Comparison of ENCODE assay signal across 10 mouse cellular contexts in genomic region chr12:12788263-12788852, GRCm38 (mm10).
A peak's percentile ranks its signal among the peaks of the same experiment; 100 is the strongest.
DNase-seq lines count a peak whose midpoint lies in the region; ATAC-seq and TF ChIP-seq lines count a peak whose summit lies in the region.
"Had no signal": no experiment of that assay in that cellular context is flagged by ENCODE, and none has a peak within 500 bp of the region (broad histone marks: within the 10 kb centered on the region; RNA-seq: fewer than 3 reads in every experiment).

No protein-coding gene starts in this region.

- H3K4me1 ChIP-seq in kidney, embryonic 15.5 days, result peaks cover 34% of the 10 kb centered on the region
- peaks cover 54% of the 10 kb centered on the region for H3K4me1 ChIP-seq in forebrain, embryonic 13.5 days
- peaks cover 16% of the 10 kb centered on the region for H3K4me1 ChIP-seq in limb, embryonic 14.5 days (ENCODE audit: control insufficient read depth, insufficient read depth, low read length)
- peaks cover 10% of the 10 kb centered on the region for H3K4me1 ChIP-seq in stomach, embryonic 14.5 days (ENCODE audit: control insufficient read depth, insufficient read depth, low read length)

- no peak for DNase-seq in kidney, postnatal 10 days
- DNase-seq in limb, embryonic 14.5 days (ENCODE audit: low spot score), result no peak
- DNase-seq in natural killer cell, adult 2 months (ENCODE audit: low spot score in 2 of 2), result no peak
- no peak for DNase-seq in left cerebral cortex, postnatal 14 days (ENCODE audit: low spot score in 2 of 2)
- DNase-seq in kidney, adult 11 months, result no peak
- DNase-seq: thymus, adult 18-20 months had no signal

- peak overlapping the region; percentile 23; the same call in 1 of the 2 replicates for H3K4me3 ChIP-seq in kidney, embryonic 15.5 days (replicated peaks)
- 0 out of 2 replicates have a peak overlapping the region, but pooled peaks have one; percentile 12 for H3K4me3 ChIP-seq in forebrain, embryonic 13.5 days
- no peak overlapping the region for H3K4me3 ChIP-seq in limb, embryonic 14.5 days (replicated peaks; ENCODE audit: low read length)
- no peak overlapping the region for H3K4me3 ChIP-seq in stomach, embryonic 14.5 days (ENCODE audit: low read depth, low read length)

- no peaks in the 10 kb centered on the region for H3K9me3 ChIP-seq in kidney, embryonic 15.5 days (replicated peaks)
- H3K9me3 ChIP-seq in forebrain, embryonic 13.5 days (replicated peaks), result no peaks in the 10 kb centered on the region
- H3K9me3 ChIP-seq in limb, embryonic 14.5 days (ENCODE audit: control insufficient read depth, low read length), result no peaks in the 10 kb centered on the region
- H3K9me3 ChIP-seq in stomach, embryonic 14.5 days (ENCODE audit: control insufficient read depth, low read depth, low read length), result no peaks in the 10 kb centered on the region

- peak overlapping the region; percentile 55 for H3K4me2 ChIP-seq in kidney, embryonic 15.5 days
- H3K4me2 ChIP-seq in forebrain, embryonic 13.5 days, result peak overlapping the region; percentile 50; the same call in 1 of the 2 replicates
- H3K4me2 ChIP-seq in limb, embryonic 14.5 days (replicated peaks; ENCODE audit: low read depth, low read length, severe bottlenecking), result peak overlapping the region; percentile 49
- H3K4me2 ChIP-seq in stomach, embryonic 14.5 days (replicated peaks; ENCODE audit: low read depth, low read length), result peak overlapping the region; percentile 44

- intact Hi-C loops in left cerebral cortex, postnatal 14 days (cut with DNase I), result loop anchor here (10.0 kb wide), 1 partner anchor 426 kb away; no protein-coding TSS in a partner anchor

- H3K9ac ChIP-seq in kidney, embryonic 15.5 days, result no peak overlapping the region
- H3K9ac ChIP-seq in forebrain, embryonic 13.5 days, result peak overlapping the region; percentile 35; the same call in 1 of the 2 replicates
- no peak overlapping the region for H3K9ac ChIP-seq in limb, embryonic 14.5 days (ENCODE audit: low read depth, low read length, severe bottlenecking)
- H3K9ac ChIP-seq in stomach, embryonic 14.5 days (replicated peaks; ENCODE audit: low read depth, low read length), result no peak overlapping the region

- H3K36me3 ChIP-seq in kidney, embryonic 15.5 days, result no peaks in the 10 kb centered on the region
- no peaks in the 10 kb centered on the region for H3K36me3 ChIP-seq in forebrain, embryonic 13.5 days (ENCODE audit: poor library complexity, severe bottlenecking)
- H3K36me3 ChIP-seq in limb, embryonic 14.5 days (ENCODE audit: control insufficient read depth, insufficient read depth, low read length), result no peaks in the 10 kb centered on the region
- no peaks in the 10 kb centered on the region for H3K36me3 ChIP-seq in stomach, embryonic 14.5 days (ENCODE audit: control insufficient read depth, insufficient read depth, low read length)
- H3K36me3 ChIP-seq: G1E had no signal

- 0 out of 2 replicates have a peak, but pooled peaks cover 2% of the 10 kb centered on the region for H3K27me3 ChIP-seq in kidney, embryonic 15.5 days
- peaks cover 9% of the 10 kb centered on the region for H3K27me3 ChIP-seq in forebrain, embryonic 13.5 days
- H3K27me3 ChIP-seq in limb, embryonic 14.5 days (ENCODE audit: control insufficient read depth, insufficient read depth, low read length), result no peaks in the 10 kb centered on the region
- H3K27me3 ChIP-seq in stomach, embryonic 14.5 days (ENCODE audit: control insufficient read depth, insufficient read depth, low read length), result no peaks in the 10 kb centered on the region

- 25% methylated on average over 13 of the region's 13 CpGs for WGBS in kidney, embryonic 15.5 days
- WGBS in forebrain, embryonic 13.5 days, result 34% methylated on average over 13 of the region's 13 CpGs
- 17% methylated on average over 13 of the region's 13 CpGs for WGBS in limb, embryonic 14.5 days
- 36% methylated on average over 13 of the region's 13 CpGs for WGBS in stomach, embryonic 14.5 days

- no peak for TF ChIP-seq POLR2A in limb, embryonic 14.5 days (IDR thresholded peaks at IDR 0.05; ENCODE audit: borderline replicate concordance, extremely low read depth, insufficient read depth, insufficient read length)

- ATAC-seq in kidney, embryonic 15.5 days (replicated peaks; ENCODE audit: low FRiP score), result 0 out of 2 replicates have a peak, but pooled peaks have one; percentile 30
- peak; percentile 22; the same call in 1 of the 2 replicates for ATAC-seq in forebrain, embryonic 13.5 days
- peak; percentile 14; the same call in 1 of the 2 replicates for ATAC-seq in limb, embryonic 14.5 days (ENCODE audit: low FRiP score, low read depth)
- 0 out of 2 replicates have a peak, but pooled peaks have one; percentile 8 for ATAC-seq in stomach, embryonic 14.5 days (ENCODE audit: insufficient number of reproducible peaks, insufficient read depth, low FRiP score, low read depth)

- H3K27ac ChIP-seq in kidney, embryonic 15.5 days, result no peak overlapping the region
- H3K27ac ChIP-seq in forebrain, embryonic 13.5 days, result no peak overlapping the region
- H3K27ac ChIP-seq in limb, embryonic 14.5 days (replicated peaks; ENCODE audit: low read depth, low read length), result no peak overlapping the region
- no peak overlapping the region for H3K27ac ChIP-seq in stomach, embryonic 14.5 days (ENCODE audit: low read length)

Comparison
In these comparisons a context has a peak if more than half of its experiments do, and no peak if none do; other contexts are left out.
1. H3K4me3 ChIP-seq: peak in kidney, embryonic 15.5 days (single experiment) and forebrain, embryonic 13.5 days (single experiment); none in limb, embryonic 14.5 days (single experiment) and stomach, embryonic 14.5 days (single experiment).
2. Peak in every context shown above with its lines, with median percentiles within 50 percentile points of each other: ATAC-seq and H3K4me2 ChIP-seq.